Mouse (Mus musculus): ENCODE data around the gene Nr4a3.

Nr4a3 gene

GRCm38 (mm10) chr4:48044491-48045211 lies at the start of gene Nr4a3:
TSS of gene Nr4a3 (plus strand) at chr4:48045153.
- DNase-seq = peak; percentile 74

- no peak for DNase-seq
These were observed 42.0 kb upstream of the Nr4a3 start for GRCm38 (mm10) chr4:48002969-48003368.

- no peak for DNase-seq
These were observed 41.5 kb upstream of the Nr4a3 start for GRCm38 (mm10) chr4:48003456-48003855.

GRCm38 (mm10) chr4:48006355-48006754 lies 38.6 kb upstream of the Nr4a3 start:
- DNase-seq = no peak

GRCm38 (mm10) chr4:48012209-48012608 lies 32.7 kb upstream of the Nr4a3 start:
- no peak for DNase-seq

- no peak for DNase-seq
These were observed 22.0 kb upstream of the Nr4a3 start for GRCm38 (mm10) chr4:48022966-48023365.

GRCm38 (mm10) chr4:48029652-48030051 lies 15.3 kb upstream of the Nr4a3 start:
- DNase-seq = no peak

GRCm38 (mm10) chr4:48034287-48034686 lies 10.7 kb upstream of the Nr4a3 start:
- no peak for DNase-seq

- DNase-seq = no peak
These were observed 7.3 kb upstream of the Nr4a3 start for GRCm38 (mm10) chr4:48037646-48038045.

- no peak for DNase-seq
These were observed 6.1 kb upstream of the Nr4a3 start for GRCm38 (mm10) chr4:48038847-48039246.

GRCm38 (mm10) chr4:48039736-48040135 lies 5.2 kb upstream of the Nr4a3 start:
- DNase-seq = no peak

GRCm38 (mm10) chr4:48042466-48042785 lies 2.5 kb upstream of the Nr4a3 start:
- no peak for DNase-seq

- DNase-seq = peak; percentile 91
These were observed 1.9 kb upstream of the Nr4a3 start for GRCm38 (mm10) chr4:48042786-48043701.

GRCm38 (mm10) chr4:48044141-48044490 lies 837 bp upstream of the Nr4a3 start:
- peak; percentile 10 for DNase-seq

- DNase-seq = no peak
These were observed 348 bp downstream of the Nr4a3 start for GRCm38 (mm10) chr4:48045281-48045720.

GRCm38 (mm10) chr4:48045721-48046460 lies 938 bp downstream of the Nr4a3 start:
- DNase-seq = no peak

- DNase-seq = no peak
These were observed 1.5 kb downstream of the Nr4a3 start for GRCm38 (mm10) chr4:48046461-48046901.

GRCm38 (mm10) chr4:48047136-48047765 lies 2.3 kb downstream of the Nr4a3 start:
- DNase-seq = no peak

GRCm38 (mm10) chr4:48047766-48048371 lies 2.9 kb downstream of the Nr4a3 start:
- DNase-seq = peak; percentile 11

- DNase-seq = no peak
These were observed 3.7 kb downstream of the Nr4a3 start for GRCm38 (mm10) chr4:48048456-48049315.

- no peak for DNase-seq
These were observed 5.1 kb downstream of the Nr4a3 start for GRCm38 (mm10) chr4:48050020-48050419.
